Mouse (Mus musculus) testis, adult 2 months (tissue): ENCODE data around the gene Olfr1134.

Source experiments
- CTCF ChIP-seq: fragments of 200-500 bp; IDR thresholded peaks from 2 replicates; pipeline ENCODE4 v1.5.1; 2012; ENCODE audit warnings: low read depth, mild to moderate bottlenecking, inconsistent platforms, low read length, moderate library complexity; ENCODE audit not compliant: control insufficient read depth, insufficient read depth, insufficient replicate concordance
- POLR2A ChIP-seq: fragments of 200-500 bp; IDR thresholded peaks from 2 replicates; pipeline ENCODE4 v1.6.1; 2012; ENCODE audit warnings: low read depth, mild to moderate bottlenecking, inconsistent platforms, low read length, moderate library complexity; ENCODE audit not compliant: control insufficient read depth

DNA sequence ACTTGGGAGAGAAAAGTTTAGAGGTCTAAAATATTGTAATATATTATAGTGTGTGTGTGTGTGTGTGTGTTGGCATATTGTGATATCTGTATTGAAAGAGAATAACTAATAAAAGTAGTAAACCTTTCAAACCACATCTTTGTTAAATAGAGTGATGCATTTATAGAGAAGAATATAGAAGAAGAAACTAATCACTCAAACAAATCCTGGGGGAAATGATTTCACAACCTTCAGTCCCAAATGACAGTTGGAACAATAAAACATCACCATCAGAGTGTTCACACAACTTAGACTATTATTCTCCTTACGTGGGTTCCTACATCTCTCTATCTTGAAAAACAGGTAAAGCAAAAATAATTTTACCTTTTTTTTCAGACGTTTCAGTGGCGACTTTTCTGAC, 31.5 kb downstream of the Olfr1134 start, which contains the start of gene Olfr1131:
- TF ChIP-seq CTCF (no peak), POLR2A (no peak)
